Mouse (Mus musculus) spleen, adult 18-20 months (tissue): ENCODE data around the gene Prlh.

Experiments
- DNase-seq, 2 experiments: peaks; one replicate each; pipeline ENCODE4 v3.0.0; 2022; ENCODE audit warnings: mixed read lengths in 2 of 2

Prlh gene

GRCm38 (mm10) chr1:90956245-90957096, 3.6 kb downstream of the Prlh start:
- DNase-seq: peak in 1 of 2 experiments; percentile 22

DNA sequence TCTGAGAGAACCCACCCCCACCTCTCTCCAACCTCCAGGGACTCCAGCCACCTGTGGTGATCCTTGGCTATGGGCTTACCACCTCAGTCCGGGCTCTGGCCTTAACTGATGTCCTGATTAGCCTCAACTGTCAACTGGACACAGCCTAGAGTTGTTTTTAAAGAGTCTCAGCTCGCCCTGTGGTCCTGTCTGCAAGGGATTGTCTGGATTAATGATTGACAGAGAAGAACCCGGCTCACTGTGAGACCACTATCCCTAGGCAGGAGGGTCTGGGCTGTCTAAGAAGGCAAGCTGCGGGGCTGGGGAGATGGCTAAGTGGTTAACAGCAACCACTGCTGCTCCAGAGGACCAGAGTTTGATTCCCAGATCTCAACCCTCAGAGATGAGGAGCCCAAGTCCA, 9.6 kb downstream of the Prlh start:
- no peak for DNase-seq

- no peak for DNase-seq
Observed at GRCm38 (mm10) chr1:90962994-90963393, 10.1 kb downstream of the Prlh start.

DNA sequence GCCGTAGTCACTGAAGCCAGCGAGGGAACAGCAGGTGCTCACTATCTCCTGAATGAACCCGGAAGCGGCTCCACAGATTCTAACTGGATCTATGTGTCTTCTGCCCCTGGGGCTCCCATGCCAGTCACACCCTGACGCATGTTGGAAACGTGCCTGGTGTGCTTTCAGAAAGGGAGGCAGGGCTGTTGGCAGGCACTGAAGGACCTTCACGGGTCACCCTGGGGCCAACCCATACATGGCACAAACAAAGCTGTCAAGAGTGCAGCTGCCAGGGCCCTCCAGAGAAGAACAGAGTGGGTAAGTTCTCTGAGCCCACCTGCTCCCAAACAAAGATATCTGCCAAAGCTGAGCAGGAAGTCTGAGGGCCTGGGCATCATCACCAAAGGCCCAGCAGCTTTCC, 14.7 kb downstream of the Prlh start:
- DNase-seq: no peak

GRCm38 (mm10) chr1:90968649-90969048, 15.7 kb downstream of the Prlh start:
- no peak for DNase-seq

DNA sequence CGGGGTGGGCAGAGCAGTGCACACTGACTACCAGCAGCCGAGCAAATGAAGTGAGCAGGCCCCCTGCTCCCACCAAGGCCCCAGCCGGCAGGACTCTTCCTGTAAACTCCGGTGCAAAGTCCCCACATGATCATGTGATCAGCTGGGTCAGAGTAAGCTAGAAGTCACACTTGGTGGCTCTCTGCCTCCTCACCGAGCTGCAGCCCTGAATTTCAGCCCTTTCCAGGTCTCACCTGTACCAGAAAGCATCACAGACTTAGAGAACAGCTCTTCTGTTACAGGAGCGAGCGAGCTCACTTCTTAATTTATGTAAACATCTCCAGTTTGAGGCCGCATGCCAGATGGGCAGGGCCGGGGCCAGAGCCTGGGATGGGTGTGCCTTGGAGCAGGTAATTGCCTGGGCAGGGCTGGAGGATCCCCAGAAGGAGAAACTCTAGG, 16.5 kb downstream of the Prlh start, which contains the start of gene Rab17:
Gene Rab17, minus strand, starts transcription at position 315 of the 438 bp plus-strand sequence.
- DNase-seq: no peak

- DNase-seq: no peak
Observed at GRCm38 (mm10) chr1:90969881-90970390, 17.0 kb downstream of the Prlh start.

GRCm38 (mm10) chr1:90972911-90973573, 20.1 kb downstream of the Prlh start:
- DNase-seq: peak; percentile 63 to 87

DNA sequence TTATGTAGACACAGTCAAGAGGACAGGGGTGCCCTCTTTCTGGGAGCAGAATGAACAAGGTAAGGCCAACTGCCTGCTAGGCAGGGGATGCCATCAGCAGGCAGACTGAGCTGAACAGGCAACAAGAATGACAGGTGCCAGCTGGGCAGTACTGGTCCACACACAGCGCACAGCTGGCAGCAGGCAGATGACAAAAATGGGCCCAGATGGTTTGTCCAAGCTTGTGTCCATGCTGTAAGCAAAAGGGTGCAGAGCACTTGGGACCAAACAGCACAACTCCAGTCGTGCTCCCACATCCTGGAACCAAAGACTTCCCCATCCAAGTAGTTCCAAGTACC, 20.6 kb downstream of the Prlh start:
- DNase-seq: no peak

DNA sequence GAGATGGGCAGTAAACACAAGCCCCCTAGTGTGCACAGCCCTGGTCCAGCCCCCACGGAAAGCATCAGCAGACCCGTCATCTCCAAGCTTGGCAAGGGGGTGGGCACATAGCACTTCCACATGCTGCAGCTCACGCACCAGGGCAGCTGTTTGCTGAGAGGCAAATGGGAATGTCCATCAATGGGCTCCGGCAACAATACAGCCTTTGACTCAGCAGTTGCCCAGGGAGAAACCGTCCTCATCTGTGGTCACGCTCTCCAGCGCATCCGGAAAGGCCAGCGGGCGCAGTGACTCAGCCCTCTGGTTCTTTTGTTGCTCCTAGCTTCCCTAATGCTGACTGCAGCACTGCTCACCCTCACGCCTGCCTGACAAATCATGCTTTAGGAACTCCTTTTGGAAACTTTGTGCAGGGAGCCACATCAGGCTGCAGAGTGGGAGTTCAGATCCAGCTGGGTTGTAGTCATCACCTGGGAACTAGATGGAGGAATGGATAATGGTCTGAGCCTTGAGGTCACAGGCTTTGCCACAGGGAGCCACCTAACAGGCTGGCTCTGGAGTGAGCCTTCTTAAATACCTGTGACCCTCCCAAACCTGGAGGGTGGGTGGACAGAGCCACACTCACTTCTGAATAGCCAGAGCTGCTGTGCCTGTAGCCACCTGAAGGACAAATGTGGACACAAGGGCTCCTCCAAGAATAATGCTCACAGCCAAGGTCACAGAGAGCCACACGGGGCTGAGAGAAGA, 22.2 kb downstream of the Prlh start:
- no peak for DNase-seq

GRCm38 (mm10) chr1:90975960-90976359, 23.1 kb downstream of the Prlh start:
- DNase-seq: no peak

GRCm38 (mm10) chr1:90980638-90981330, 27.9 kb downstream of the Prlh start:
- no peak for DNase-seq

GRCm38 (mm10) chr1:90981346-90981745, 28.4 kb downstream of the Prlh start:
- no peak for DNase-seq

- DNase-seq: no peak
Observed at GRCm38 (mm10) chr1:90995916-90996315, 43.0 kb downstream of the Prlh start.

- DNase-seq: no peak
Observed at GRCm38 (mm10) chr1:90997136-90997535, 44.2 kb downstream of the Prlh start.

DNA sequence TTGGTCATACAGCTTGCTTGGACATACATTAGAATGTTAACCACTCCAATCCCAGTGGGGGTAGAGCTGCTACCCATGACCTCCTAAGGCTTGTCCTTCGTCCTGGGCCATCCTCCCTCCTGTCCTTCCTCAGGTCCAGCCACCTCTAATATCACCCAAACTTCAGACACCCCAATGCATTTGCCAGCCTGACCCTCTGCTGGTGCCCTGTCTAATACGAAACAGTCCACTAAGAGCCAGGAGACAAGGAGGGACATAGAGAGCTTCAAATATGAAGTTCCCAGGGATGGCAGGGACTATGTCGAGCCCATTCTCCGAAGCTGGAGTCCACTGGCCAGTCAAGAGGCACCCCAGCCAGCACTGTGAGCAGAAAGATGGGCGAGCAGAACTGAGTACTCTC, 44.7 kb downstream of the Prlh start:
- DNase-seq: no peak

DNA sequence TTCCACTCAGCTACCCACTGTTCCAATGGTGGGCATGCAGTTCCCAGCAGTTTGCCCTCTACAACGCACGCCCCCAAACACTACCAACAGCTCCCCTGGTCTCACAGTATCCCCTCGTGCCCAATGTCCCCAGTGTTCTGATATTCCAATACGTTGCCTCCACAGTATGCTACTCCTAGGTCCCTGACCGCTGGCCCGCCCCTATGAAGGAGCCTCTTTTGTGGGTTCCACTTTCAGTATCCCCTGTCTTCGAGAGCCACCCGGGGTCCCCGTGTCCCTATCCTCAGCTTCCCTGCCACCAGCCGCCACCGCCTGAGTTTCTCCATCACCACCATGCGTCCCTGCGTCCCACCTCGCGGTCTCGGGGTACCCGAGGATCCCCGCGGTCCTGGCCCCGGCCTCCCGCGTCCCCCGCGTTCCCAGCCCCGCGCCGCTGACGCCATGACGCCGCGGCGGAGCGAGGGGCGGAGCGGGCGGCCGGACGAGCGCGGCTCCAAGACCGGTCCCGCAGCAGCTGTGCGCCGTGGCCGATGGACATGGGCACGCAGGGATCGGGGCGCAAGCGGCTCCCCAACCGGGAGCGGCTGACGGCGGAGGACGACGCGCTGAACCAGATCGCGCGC, 45.5 kb downstream of the Prlh start, which contains the start of gene Lrrfip1:
Gene Lrrfip1, plus strand, starts transcription at position 470 of the 623 bp plus-strand sequence.
- DNase-seq: peak in 1 of 2 experiments; percentile 31

- no peak for DNase-seq
Observed at GRCm38 (mm10) chr1:90998891-90999611, 46.1 kb downstream of the Prlh start.

DNA sequence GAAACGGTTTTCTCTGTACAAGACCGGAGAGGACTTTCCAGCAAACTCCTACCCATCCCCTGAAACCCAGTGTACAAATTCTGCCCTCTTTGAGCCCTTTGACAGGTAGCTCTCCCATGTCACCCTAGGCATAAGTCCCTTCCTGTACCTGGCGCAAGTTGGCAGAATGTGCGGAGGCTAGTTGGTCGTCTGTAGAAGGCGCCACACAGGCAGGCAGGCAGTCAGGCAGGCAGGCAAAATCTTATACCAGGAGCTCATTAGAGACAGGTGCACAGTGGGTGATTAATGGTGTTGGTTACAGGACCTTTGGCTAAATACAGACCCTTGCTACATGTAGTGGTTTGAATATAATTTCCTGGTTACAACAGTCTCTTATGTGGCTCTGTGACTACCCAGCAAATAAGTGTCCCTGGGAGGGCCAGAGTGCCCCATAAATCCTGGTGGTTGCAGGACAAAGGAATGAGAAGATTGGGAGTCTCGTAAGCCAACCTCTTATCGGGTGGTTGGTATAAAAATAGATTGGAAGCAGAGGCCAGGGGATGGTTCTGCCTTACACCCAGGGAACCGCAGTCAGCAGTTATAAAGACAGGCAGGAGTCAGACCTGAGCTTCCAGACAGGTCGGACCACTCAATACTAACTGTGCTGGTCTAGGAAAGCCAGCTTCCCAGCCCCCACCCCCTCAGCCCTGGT, 47.1 kb downstream of the Prlh start:
- DNase-seq: no peak

GRCm38 (mm10) chr1:91001101-91001500, 48.2 kb downstream of the Prlh start:
- no peak for DNase-seq
